Mouse (Mus musculus) 416B (cell line): Measurements from ENCODE around the gene Ccl6.
"Not testable (repeated sequence)": the region's sequence is repeated elsewhere in the genome, so short reads cannot be mapped to it uniquely, and the experiment has no call there.

Source experiments
- DNase-seq: peaks from one replicate; pipeline ENCODE4 v3.0.0; 2011; ENCODE audit warnings: low read depth

Ccl6 gene

DNA sequence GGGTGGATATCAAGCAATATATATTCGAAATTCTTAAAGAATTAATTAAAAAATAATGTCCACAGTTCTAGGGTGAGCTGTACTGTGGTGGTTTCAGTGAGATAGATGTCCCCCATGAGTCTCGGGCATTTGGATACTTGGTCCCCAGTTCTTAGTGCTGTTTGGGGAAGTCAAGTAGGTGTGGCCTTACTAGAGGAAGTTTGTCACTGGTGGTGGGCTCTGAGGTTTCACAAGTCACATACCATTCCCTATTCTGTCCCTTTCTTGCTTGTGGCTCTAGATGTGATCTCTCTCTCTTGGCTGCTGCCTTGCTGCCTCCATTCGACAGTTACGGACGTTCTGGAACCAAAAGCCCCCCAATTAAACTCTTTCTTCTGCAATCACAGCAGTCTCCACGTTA is 32.5 kb downstream of the Ccl6 start:
- DNase-seq, result peak; percentile 66

DNA sequence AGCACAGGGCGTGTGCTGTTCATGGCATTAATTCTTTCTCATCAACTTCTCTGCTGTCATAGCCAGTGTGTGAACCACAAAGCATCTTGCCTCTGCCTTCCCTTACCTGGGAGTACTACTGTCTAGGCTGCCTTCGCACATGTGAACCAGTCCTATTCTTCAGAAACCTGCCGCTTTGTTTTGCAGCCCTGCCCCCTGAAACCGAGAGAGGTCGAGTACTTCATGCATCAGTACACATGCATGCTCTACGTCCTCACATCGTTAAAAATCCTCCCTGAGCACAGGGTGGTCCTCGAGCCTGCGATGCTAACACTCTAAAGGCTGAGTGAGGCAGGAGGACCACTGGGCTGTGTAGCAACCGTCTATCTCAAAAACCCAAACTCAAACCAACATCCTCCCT is 35.8 kb downstream of the Ccl6 start:
- no peak for DNase-seq

DNA sequence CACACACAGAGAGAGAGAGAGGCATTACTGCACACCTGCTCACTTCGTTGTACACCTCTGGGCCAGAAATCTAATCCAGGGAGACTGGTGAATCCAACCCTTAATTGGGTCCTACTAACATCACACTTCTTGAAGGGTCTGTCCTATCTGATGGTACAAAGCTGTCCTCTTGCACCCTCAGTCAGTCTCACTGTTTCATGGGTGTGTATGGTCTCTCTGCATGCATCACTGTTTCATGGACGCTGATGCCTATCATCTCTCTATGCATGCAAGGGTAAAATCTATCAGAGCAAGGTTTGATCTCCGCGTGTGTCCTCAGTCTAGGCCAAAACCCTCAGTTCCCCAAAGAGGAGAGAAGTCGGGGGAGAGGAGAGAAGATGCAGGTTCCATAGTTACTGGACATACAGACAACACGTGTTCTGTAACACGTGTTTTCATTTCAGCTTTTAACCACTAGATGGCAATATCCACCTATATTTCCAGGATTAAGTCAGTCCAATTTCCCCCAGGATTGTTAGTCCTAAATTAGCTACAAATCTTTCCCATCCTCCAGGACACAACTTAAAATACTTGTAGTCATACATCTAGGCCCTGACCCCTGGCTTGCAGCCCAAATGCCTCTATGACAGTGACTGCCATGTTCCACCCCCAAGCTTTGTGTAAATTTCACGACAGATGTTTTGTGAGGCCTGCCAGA is 36.7 kb downstream of the Ccl6 start:
- DNase-seq, result peak; percentile 88

DNA sequence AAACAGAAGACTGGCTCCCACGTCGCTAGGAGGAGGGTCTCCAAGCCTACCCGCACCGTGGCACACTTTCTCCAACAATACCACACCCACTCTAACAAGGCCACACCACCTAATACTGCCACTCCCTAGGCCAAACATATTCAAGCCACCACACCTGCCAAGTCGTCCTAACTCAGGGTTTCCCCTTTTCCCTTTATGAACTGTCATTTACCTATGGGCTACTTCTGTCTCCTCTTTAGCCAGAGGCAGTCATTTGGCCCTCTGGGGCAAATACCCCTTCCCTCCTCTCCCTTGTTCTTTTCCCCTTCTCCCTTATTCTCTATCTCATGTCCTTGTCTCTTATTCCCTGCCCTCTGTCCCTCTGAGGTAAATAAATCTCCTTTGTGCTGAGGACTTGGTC is 41.2 kb downstream of the Ccl6 start:
- DNase-seq, result no peak

DNA sequence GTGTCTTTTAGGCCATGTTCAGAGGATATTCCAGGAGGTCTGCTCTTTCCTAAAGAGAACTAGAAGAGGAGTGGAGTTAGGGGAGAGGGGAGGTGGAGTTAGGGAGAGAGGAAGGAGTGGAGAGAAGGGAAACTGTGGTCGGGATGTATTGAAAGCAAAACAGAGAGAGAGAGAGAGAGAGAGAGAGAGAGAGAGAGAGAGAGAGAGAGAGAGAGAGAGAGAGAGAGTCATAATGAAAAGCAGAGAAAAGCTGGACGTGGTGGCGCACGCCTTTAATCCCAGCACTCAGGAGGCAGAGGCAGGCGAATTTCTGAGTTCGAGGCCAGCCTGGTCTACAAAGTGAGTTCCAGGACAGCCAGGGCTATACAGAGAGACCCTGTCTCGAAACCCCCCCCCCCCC is 41.9 kb downstream of the Ccl6 start:
- not testable (repeated sequence) for DNase-seq

GRCm38 (mm10) chr11:83550186-83550632 is 42.7 kb downstream of the Ccl6 start:
- peak; percentile 95 for DNase-seq

DNA sequence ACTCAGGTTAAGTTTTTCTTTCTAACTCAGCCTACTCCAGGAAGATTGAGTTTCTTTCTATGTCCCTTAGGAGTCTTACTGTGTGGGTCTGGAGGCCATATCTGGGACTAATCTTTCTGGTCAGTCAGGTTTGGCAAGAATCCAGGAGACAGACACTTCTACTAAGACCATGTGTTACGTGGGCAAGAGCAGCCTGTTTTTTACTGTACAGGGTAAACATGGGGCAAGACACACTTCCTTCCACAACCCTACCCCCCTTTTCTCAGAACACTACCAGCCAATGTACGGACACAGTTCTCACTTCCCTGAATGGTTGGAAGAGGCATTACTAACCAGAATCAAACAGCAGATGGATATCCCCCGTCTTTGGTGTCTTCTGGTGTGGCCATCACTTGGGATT is 48.7 kb downstream of the Ccl6 start:
- peak; percentile 97 for DNase-seq

DNA sequence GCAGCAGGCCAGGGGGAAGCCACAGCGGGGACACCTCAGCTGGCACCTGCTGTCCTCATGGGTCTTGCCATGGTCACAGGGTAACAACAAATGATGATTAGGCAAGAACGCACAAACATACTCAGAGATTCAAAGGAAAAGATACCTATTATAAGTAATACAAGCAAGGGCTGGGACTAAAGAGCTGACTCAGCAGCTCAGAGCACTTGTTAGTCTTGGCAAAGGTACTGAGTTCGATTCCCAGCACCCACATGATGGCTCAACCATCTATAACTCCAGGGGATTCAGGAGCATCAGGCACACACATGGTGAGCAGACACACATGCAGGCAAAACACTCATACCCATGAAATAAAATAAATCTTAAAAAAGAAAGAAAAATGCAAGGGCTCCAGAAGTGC is 51.5 kb downstream of the Ccl6 start:
- DNase-seq, result no peak

GRCm38 (mm10) chr11:83540931-83541330 is 52.0 kb downstream of the Ccl6 start:
- DNase-seq, result no peak

DNA sequence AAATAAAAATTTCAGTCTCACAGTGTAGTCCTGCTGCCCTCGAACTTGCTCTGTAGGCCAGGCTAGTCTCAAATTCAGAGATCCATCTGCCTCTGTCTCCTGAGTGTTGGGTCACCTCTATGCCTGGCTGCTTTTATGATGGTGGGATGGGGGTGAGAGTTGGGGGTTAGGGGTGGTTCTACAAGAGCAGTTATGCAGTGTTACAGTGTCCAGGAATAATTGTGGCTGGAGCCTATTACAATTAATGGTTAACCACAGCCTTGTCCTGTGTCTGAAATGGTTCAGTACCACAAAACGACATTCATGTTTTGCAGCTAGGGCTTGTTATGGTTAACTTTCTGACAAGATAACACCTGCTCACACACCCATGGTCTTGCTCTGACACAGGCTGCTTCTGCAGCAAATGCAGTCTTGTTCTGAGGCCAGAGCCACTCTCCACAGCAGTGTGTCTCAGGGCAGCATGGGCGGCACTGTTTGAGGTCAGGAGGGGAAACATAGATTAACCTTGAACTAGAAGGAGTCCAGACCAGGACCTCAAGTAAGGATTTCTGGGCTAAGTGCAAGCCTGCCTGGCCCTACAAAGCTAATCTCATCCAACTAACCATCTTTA is 54.1 kb downstream of the Ccl6 start:
- no peak for DNase-seq
